Mouse (Mus musculus): ENCODE data around the gene Dnm2. TPM values are rescaled to one million over a fixed set of nuclear protein-coding genes. Genes with fewer than 3 reads are reported as not detected.
A peak's percentile ranks its signal among the peaks of the same experiment; 100 is the strongest.
"Not testable (repeated sequence)": the region's sequence is repeated elsewhere in the genome, so short reads cannot be mapped to it uniquely, and the experiment has no call there.

Gene Dnm2
- total RNA-seq, 2 experiments from 2014 or later: 66.2 to 74.4 TPM

GRCm38 (mm10) chr9:21527100-21527801 lies 102.5 kb downstream of the Dnm2 start:
- no peak for DNase-seq (ENCODE audit: low spot score)

DNA sequence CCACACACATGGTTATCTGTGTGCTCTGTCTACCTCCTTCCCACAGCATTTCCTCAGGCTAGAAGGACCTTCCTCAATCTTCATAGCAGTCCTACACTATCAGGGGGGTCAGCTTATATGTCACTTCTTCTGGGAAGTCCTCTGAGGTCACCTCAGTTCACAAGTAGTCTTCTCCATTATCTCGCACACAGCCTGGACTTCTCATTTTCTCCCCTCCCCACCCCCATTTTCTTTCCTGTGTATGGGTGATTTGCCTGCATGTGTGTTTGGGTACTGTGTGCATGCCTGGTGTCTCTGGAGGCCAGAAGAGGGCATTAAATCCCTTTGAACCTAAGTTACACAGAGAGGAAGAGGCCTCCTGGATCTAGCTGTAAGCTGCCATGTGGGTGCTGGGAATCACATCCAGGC lies 103.2 kb downstream of the Dnm2 start:
- DNase-seq (ENCODE audit: low spot score): no peak
- intact Hi-C loops (cut with DNase I): no loop called here

More at GRCm38 (mm10) chr9:21527100-21527801, 102.5 kb downstream of the Dnm2 start:
- intact Hi-C loops (cut with DNase I): no loop called here

- intact Hi-C loops (cut with DNase I): no loop called here
- DNase-seq (ENCODE audit: low spot score): no peak
These were observed 111.8 kb downstream of the Dnm2 start for GRCm38 (mm10) chr9:21536501-21536900.

DNA sequence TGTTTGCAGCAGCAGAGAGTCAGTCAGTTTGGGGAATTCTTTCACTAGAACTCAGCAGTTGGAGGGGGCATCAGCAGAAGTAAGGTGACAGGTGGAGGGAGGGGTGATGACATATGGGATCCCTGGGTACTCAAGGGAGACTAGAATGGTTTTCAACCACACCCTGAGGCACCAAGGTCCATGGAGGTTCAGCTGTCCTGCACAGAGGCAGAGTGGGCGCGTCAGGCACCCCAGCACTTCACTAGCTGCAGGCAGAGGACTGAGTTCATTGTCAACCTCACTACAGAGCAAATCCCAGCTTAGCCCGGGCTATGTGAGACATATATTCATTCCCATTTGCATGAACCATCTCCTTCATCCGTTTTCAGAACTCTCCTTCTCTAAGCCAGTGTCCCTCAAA lies 112.3 kb downstream of the Dnm2 start:
- DNase-seq (ENCODE audit: low spot score): no peak
- intact Hi-C loops (cut with DNase I): no loop called here

- no peak for DNase-seq (ENCODE audit: low spot score)
- intact Hi-C loops (cut with DNase I): no loop called here
These were observed 115.5 kb downstream of the Dnm2 start for GRCm38 (mm10) chr9:21539981-21540753.

DNA sequence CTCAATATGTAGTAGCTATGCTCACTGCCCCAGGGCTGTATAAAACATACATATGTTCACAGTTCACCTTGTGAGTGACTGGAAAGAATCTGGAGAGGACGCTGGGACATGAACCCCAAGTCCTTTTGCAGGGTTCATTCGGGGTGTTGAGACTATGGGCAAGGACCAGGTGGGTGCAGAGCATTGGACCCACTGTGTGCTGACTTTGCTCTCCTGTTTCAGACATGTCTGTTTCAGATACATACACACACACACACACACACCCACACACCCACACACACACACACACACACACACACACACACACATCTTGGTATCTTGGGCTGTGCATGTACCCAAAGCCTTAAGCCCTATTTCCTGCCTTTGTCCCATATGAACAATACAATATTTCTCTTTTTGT lies 117.3 kb downstream of the Dnm2 start:
- intact Hi-C loops (cut with DNase I); DNase-seq (ENCODE audit: low spot score): not testable (repeated sequence)

GRCm38 (mm10) chr9:21545351-21545915 lies 120.7 kb downstream of the Dnm2 start:
- no peak for DNase-seq (ENCODE audit: low spot score)

GRCm38 (mm10) chr9:21545916-21546788 lies 121.4 kb downstream of the Dnm2 start:
- peak; percentile 99 for DNase-seq (ENCODE audit: low spot score)
- intact Hi-C loops (cut with DNase I): loop anchor here (2.0 to 5.0 kb wide), 2 partner anchors 33 to 46 kb away; partner anchors contain the start of genes Timm29 and Yipf2

More at GRCm38 (mm10) chr9:21545351-21545915, 120.7 kb downstream of the Dnm2 start:
- intact Hi-C loops (cut with DNase I): loop anchor here (2.0 to 5.0 kb wide), 2 partner anchors 33 to 47 kb away; partner anchors contain the start of genes Timm29 and Yipf2

- DNase-seq (ENCODE audit: low spot score): no peak
- intact Hi-C loops (cut with DNase I): loop anchor here (5.0 kb wide), 1 partner anchor 46 kb away; the partner anchor contains the start of genes Timm29 and Yipf2
These were observed 122.0 kb downstream of the Dnm2 start, which contains the start of gene Carm1 for GRCm38 (mm10) chr9:21546789-21547074. TSS of gene Carm1 (plus strand) at chr9:21546894.

GRCm38 (mm10) chr9:21547075-21547941 lies 122.6 kb downstream of the Dnm2 start:
- intact Hi-C loops (cut with DNase I): loop anchor here (5.0 kb wide), 1 partner anchor 45 kb away; the partner anchor contains the start of genes Timm29 and Yipf2
- DNase-seq (ENCODE audit: low spot score): peak; percentile 43

DNA sequence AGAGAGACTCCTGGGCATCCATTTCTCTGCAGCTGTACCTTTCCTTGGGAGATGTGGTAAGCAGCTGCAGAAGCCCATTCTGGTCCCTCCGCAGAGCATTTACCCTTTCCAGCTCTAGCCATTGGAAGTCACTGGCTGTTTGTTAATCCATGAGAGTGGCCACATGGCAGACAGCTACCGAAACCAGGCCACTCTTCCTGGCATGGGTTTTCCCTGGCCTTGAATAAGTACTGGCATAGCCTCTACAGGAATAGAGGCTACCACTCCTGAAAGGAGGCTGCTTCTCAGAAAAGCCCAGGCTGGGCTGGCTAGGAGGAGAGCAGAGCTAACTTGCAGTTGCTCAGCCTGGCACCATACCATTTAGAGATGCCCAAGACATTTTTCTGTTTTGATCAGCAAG lies 126.3 kb downstream of the Dnm2 start:
- DNase-seq (ENCODE audit: low spot score): no peak
- intact Hi-C loops (cut with DNase I): no loop called here

- DNase-seq (ENCODE audit: low spot score): no peak
- intact Hi-C loops (cut with DNase I): no loop called here
These were observed 129.0 kb downstream of the Dnm2 start for GRCm38 (mm10) chr9:21553607-21554273.

- DNase-seq (ENCODE audit: low spot score): no peak
- intact Hi-C loops (cut with DNase I): no loop called here
These were observed 130.6 kb downstream of the Dnm2 start for GRCm38 (mm10) chr9:21555198-21555742.

DNA sequence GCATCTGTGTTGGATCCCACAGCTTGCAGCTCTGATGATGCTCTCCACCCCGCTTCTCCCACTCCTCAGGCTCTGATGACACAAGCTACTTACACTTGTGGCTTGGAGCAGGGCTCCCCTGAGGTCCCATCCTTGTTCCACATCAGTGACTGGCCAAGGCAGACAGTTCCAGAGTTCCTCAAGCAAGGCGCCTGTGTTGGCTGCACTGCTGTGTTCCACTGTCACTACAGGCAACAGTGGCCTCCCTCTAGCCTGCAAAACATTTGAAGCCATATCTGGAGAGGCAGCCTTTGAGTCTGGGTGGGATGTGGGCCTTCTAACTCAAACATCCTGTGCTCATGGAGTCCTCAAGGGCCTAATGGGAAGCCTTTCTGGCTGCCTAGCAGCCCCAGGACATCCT lies 132.3 kb downstream of the Dnm2 start:
- intact Hi-C loops (cut with DNase I): no loop called here
- DNase-seq (ENCODE audit: low spot score): no peak
